Mouse (Mus musculus): ENCODE results near the gene C87436. TPM values are rescaled to one million over a fixed set of nuclear protein-coding genes. Genes with fewer than 3 reads are reported as not detected.
A peak's percentile ranks its signal among the peaks of the same experiment; 100 is the strongest.

The C87436 gene
- polyA plus RNA-seq, 1 experiment from 2014 or later: 15.1 TPM

- Histone ChIP-seq H3K4me1 (replicated peaks) (peaks cover 24% of the 10 kb centered on the region), H3K9me3 (replicated peaks) (no peaks in the 10 kb centered on the region), H3K27me3 (no peaks in the 10 kb centered on the region), H3K27ac (no peak overlapping the region), H3K9ac (no peak overlapping the region), H3K4me3 (no peak overlapping the region), H3K4me2 (no peak overlapping the region), H3K36me3 (no peaks in the 10 kb centered on the region)
- 75% methylated on average over 2 of the region's 2 CpGs for WGBS
- ATAC-seq (replicated peaks; ENCODE audit: insufficient number of reproducible peaks, insufficient read depth, low FRiP score, low read depth): no peak
Measured at GRCm38 (mm10) chr6:86399995-86400394, 38.2 kb upstream of the C87436 start.

DNA sequence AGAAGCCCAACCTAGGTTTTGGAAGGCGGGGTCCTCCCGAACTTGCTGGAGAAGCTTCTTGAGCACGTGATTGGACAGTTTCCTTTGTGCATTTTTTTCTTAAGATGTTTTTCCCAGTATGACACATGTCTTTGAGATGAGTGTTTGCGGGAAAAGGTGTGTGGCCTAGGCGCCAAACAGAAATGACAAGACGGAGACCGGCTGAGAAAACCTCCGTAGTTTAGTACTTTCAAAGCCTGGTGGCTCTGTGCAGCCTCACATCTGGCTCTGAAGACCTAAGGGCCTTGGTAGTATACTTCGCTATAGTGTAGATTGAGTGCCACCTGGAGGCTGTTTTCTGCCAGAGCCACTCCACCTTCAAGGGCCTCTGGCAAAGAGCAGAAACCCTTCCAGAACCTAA lies 37.2 kb upstream of the C87436 start:
- Histone ChIP-seq H3K9ac (0 out of 2 replicates have a peak overlapping the region, but pooled peaks have one; percentile 3), H3K9me3 (replicated peaks) (no peaks in the 10 kb centered on the region), H3K4me2 (peak overlapping the region; percentile 57), H3K4me1 (replicated peaks) (peaks cover 17% of the 10 kb centered on the region), H3K27me3 (no peaks in the 10 kb centered on the region), H3K27ac (no peak overlapping the region), H3K4me3 (peak overlapping the region; percentile 34), H3K36me3 (no peaks in the 10 kb centered on the region)
- no peak for ATAC-seq (replicated peaks; ENCODE audit: insufficient number of reproducible peaks, insufficient read depth, low FRiP score, low read depth)
- 3% methylated on average over 9 of the region's 9 CpGs for WGBS

DNA sequence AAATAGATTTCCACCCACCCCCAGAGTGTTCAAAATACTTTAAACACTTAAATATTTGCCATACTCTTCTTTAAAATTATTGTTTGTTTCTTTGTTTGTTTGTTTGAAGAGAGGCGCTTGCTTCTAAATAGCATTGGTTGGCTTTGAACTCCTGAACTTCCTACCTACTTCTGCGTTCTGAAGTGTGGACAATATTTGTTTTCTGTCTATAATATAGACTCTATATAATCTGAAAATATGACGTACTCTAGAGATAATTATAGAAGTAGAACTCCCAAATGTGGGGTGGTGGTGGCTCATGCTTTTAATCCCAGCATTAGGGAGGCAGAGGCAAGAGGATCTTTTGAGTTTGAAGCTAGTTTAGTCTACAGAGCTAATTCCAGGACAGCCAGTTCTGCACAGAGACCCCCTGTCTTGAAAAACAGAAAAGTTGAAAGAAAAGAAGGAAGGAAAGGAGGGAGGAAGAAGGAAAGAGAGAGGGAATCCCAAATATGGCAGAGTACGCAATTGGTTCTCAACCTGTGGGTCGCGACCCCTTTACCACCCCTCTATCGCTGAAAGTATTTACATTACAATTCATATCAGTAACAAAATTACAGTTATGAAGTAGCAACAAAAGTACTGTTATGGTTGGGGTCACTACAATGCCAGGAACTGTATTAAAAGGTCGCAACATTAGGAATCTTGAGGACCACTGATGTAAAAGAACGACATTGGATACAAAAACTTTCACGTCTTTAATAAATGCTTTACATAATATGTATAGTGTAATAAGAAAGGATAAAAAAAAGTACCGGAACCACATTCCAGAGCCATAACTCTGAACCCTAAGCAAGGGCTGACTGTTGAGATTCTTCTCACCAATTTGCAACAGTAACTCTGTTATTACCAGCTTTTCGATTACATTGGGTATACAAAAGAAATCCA lies 35.2 kb upstream of the C87436 start:
- Histone ChIP-seq H3K27me3 (no peaks in the 10 kb centered on the region), H3K27ac (0 out of 2 replicates have a peak overlapping the region, but pooled peaks have one; percentile 100), H3K4me2 (peak overlapping the region; percentile 66), H3K9ac (peak overlapping the region; percentile 91; the same call in 1 of the 2 replicates), H3K4me1 (replicated peaks) (peaks cover 18% of the 10 kb centered on the region), H3K36me3 (no peaks in the 10 kb centered on the region; the same call in 1 of the 2 replicates), H3K4me3 (peak overlapping the region; percentile 94), H3K9me3 (replicated peaks) (no peaks in the 10 kb centered on the region)
- 34% methylated on average over 12 of the region's 12 CpGs for WGBS
- ATAC-seq (replicated peaks; ENCODE audit: insufficient number of reproducible peaks, insufficient read depth, low FRiP score, low read depth): no peak

DNA sequence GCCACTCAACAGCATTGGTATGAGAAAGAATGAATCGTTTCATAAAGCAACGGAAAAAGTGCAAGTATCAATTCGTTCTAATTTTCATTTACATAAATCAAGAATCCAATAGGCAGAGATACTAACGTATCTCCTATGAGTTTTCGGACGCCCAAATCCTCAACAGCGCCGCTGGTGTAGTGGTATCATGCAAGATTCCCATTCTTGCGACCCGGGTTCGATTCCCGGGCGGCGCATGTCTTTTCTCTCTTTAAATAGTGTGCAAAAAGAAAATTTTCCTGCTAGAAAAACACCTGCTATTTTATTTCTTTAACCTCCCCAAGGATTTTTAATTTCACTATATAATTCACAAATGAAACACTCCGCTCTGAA lies 34.5 kb upstream of the C87436 start:
- WGBS: 1% methylated on average over 15 of the region's 15 CpGs
- Histone ChIP-seq H3K4me2 (peak overlapping the region; percentile 66), H3K27ac (peak overlapping the region; percentile 100), H3K27me3 (no peaks in the 10 kb centered on the region), H3K4me3 (peak overlapping the region; percentile 94), H3K4me1 (replicated peaks) (peaks cover 18% of the 10 kb centered on the region), H3K36me3 (no peaks in the 10 kb centered on the region; the same call in 1 of the 2 replicates), H3K9ac (0 out of 2 replicates have a peak overlapping the region, but pooled peaks have one; percentile 91), H3K9me3 (replicated peaks) (no peaks in the 10 kb centered on the region)
- peak; percentile 43; the same call in 1 of the 2 replicates for ATAC-seq (replicated peaks; ENCODE audit: insufficient number of reproducible peaks, insufficient read depth, low FRiP score, low read depth)

DNA sequence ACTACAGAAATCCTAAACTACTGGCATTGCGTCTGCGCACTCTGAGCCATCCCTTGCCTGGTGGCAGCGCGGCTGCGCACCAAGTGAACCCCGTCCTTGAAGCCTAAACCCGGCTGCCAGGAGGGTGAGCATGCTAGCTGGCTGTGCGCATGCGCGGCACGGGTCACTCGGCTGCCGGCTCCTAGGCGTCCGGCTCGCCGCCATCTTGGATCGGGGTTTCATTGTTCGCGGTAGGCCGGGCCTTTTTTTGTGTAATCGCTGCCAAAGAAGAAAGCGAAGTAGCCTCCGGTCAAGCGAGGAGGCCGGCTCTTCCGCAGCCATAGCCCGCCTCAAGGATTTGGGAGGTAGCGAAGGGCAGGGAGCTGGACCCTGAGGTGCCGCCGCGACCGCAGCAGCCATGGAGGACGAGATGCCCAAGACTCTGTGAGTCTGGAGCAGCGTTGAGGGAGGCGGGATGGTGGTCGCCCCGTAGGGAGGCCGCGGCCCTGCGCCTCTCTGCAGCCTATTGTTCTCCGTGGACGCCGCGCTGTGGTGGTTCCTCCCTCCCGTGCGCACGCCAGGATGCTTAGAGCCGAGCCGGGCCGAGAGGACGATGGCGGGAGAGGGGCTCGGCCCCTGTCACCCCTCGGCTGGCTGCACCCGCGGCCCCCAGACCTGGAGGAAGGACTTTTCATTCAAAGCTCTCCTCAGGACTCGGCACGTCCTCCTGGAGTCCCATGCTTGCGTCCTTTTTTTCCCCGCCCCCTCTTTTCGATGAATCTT lies 33.9 kb upstream of the C87436 start, which contains the start of gene Tia1:
Tia1 (plus strand) TSS at position 120 of the 762 bp plus-strand sequence.
- H3K9ac ChIP-seq: peak within 1 kb of the TSS; percentile 91
- peak within 1 kb of the TSS; percentile 94 for H3K4me3 ChIP-seq
- peak within 1 kb of the TSS; percentile 100 for H3K27ac ChIP-seq
- H3K4me1 ChIP-seq (replicated peaks): peaks cover 18% of the 10 kb centered on the region
- peak; percentile 95 for ATAC-seq (replicated peaks; ENCODE audit: insufficient number of reproducible peaks, insufficient read depth, low FRiP score, low read depth)
- H3K36me3 ChIP-seq: no peaks in the 10 kb centered on the region; the same call in 1 of the 2 replicates
- under 1% methylated on average over 62 of the region's 62 CpGs for WGBS
- H3K27me3 ChIP-seq: no peaks in the 10 kb centered on the region
- no peaks in the 10 kb centered on the region for H3K9me3 ChIP-seq (replicated peaks)
- H3K4me2 ChIP-seq: peak within 1 kb of the TSS; percentile 66

DNA sequence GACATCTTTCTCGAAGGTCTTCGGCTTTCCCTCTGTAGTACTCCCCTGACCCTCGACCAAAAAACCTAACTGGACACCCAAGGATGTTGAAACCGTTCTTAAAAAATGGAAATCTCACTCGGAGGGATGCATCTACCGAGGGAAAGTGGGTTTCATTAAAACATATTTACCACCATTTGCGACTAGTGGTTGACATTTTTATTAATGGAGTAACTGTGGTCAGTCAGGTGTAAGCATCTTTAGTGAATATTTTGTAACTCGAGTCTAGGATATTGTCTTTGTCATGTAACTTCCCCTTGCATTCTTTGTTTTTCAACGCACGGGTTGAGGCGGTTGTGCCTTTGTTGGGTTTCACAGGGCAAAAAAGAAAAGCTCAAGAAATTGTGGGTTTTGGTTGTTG lies 33.2 kb upstream of the C87436 start:
- H3K4me3 ChIP-seq: peak overlapping the region; percentile 94
- WGBS: 1% methylated on average over 11 of the region's 11 CpGs
- no peaks in the 10 kb centered on the region; the same call in 1 of the 2 replicates for H3K36me3 ChIP-seq
- peak overlapping the region; percentile 100 for H3K27ac ChIP-seq
- no peak for ATAC-seq (replicated peaks; ENCODE audit: insufficient number of reproducible peaks, insufficient read depth, low FRiP score, low read depth)
- H3K4me2 ChIP-seq: peak overlapping the region; percentile 66
- H3K9ac ChIP-seq: peak overlapping the region; percentile 91
- peaks cover 18% of the 10 kb centered on the region for H3K4me1 ChIP-seq (replicated peaks)
- H3K27me3 ChIP-seq: no peaks in the 10 kb centered on the region
- H3K9me3 ChIP-seq (replicated peaks): no peaks in the 10 kb centered on the region

GRCm38 (mm10) chr6:86406306-86406705 lies 31.9 kb upstream of the C87436 start:
- Histone ChIP-seq H3K4me2 (peak overlapping the region; percentile 66; the same call in 1 of the 2 replicates), H3K36me3 (no peaks in the 10 kb centered on the region; the same call in 1 of the 2 replicates), H3K4me3 (no peak overlapping the region), H3K9ac (no peak overlapping the region), H3K9me3 (replicated peaks) (no peaks in the 10 kb centered on the region), H3K4me1 (replicated peaks) (peaks cover 14% of the 10 kb centered on the region), H3K27ac (no peak overlapping the region), H3K27me3 (no peaks in the 10 kb centered on the region)
- ATAC-seq (replicated peaks; ENCODE audit: insufficient number of reproducible peaks, insufficient read depth, low FRiP score, low read depth): no peak

DNA sequence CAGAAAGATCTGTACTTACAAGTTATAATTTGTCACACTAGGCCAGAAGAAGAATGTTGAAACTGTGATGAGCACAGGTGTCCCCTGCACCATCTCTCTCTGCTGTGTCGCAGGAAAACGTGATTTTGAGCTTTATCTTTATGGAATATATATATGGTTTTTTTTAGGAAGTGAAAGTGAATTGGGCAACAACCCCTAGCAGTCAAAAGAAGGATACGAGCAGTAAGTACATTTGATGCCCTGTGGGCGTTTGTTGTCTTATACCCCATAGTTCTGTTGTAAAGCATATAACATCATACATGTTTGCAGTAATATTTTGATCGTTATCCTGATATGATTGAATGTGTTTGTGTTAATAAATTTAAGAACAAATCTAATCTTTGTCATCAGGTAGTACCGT lies 19.5 kb upstream of the C87436 start:
- no peak overlapping the region for H3K4me2 ChIP-seq
- no peak overlapping the region for H3K27ac ChIP-seq
- no peaks in the 10 kb centered on the region for H3K4me1 ChIP-seq (replicated peaks)
- H3K27me3 ChIP-seq: no peaks in the 10 kb centered on the region
- WGBS: 91% methylated on average over 6 of the region's 6 CpGs
- H3K9me3 ChIP-seq (replicated peaks): no peaks in the 10 kb centered on the region
- no peak overlapping the region for H3K4me3 ChIP-seq
- H3K9ac ChIP-seq: no peak overlapping the region
- H3K36me3 ChIP-seq: peaks cover 76% of the 10 kb centered on the region
- no peak for ATAC-seq (replicated peaks; ENCODE audit: insufficient number of reproducible peaks, insufficient read depth, low FRiP score, low read depth)

- Histone ChIP-seq H3K36me3 (peaks cover 77% of the 10 kb centered on the region), H3K27ac (no peak overlapping the region), H3K4me3 (no peak overlapping the region), H3K4me2 (no peak overlapping the region), H3K9ac (no peak overlapping the region), H3K27me3 (no peaks in the 10 kb centered on the region), H3K9me3 (replicated peaks) (no peaks in the 10 kb centered on the region), H3K4me1 (replicated peaks) (no peaks in the 10 kb centered on the region)
- no peak for ATAC-seq (replicated peaks; ENCODE audit: insufficient number of reproducible peaks, insufficient read depth, low FRiP score, low read depth)
- 81% methylated on average over 3 of the region's 3 CpGs for WGBS
Measured at GRCm38 (mm10) chr6:86419239-86419638, 18.9 kb upstream of the C87436 start.

DNA sequence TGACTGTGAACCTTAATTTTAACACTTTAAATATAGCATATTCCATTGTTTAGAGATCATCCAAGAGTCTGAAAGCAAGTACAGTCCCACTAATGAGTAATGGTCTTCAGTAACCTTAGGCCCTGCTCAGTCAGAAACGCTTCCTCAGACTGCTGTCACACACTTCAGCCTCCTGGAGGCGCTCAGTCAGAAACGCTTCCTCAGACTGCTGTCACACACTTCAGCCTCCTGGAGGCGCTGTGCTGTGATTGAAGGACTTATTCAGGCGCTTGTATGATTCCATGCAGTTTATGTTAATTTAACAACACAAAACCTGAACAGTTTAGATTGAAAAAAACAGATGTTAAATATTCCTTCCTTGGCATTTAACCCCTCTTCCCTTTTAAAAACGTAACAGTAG lies 17.7 kb upstream of the C87436 start:
- WGBS: 76% methylated on average over 6 of the region's 6 CpGs
- H3K36me3 ChIP-seq: peaks cover 81% of the 10 kb centered on the region
- H3K4me3 ChIP-seq: no peak overlapping the region
- no peak overlapping the region for H3K27ac ChIP-seq
- no peaks in the 10 kb centered on the region for H3K9me3 ChIP-seq (replicated peaks)
- H3K27me3 ChIP-seq: no peaks in the 10 kb centered on the region
- H3K4me1 ChIP-seq (replicated peaks): no peaks in the 10 kb centered on the region
- ATAC-seq (replicated peaks; ENCODE audit: insufficient number of reproducible peaks, insufficient read depth, low FRiP score, low read depth): no peak
- no peak overlapping the region for H3K4me2 ChIP-seq
- H3K9ac ChIP-seq: no peak overlapping the region

- Histone ChIP-seq H3K4me1 (replicated peaks) (no peaks in the 10 kb centered on the region), H3K27ac (no peak within 1 kb of the TSS), H3K9ac (no peak within 1 kb of the TSS), H3K9me3 (replicated peaks) (no peaks in the 10 kb centered on the region), H3K4me2 (no peak within 1 kb of the TSS), H3K27me3 (no peaks in the 10 kb centered on the region), H3K36me3 (peaks cover 74% of the 10 kb centered on the region), H3K4me3 (no peak within 1 kb of the TSS)
- no peak for ATAC-seq (replicated peaks; ENCODE audit: insufficient number of reproducible peaks, insufficient read depth, low FRiP score, low read depth)
- 95% methylated on average over 1 of the region's 1 CpGs for WGBS
Measured at GRCm38 (mm10) chr6:86426358-86426757, 11.8 kb upstream of the C87436 start, which contains the start of gene Gm44790. Gene Gm44790, plus strand, starts transcription at chr6:86426658.

Measured in heart, embryonic 15.5 days (tissue).